Mouse (Mus musculus) layer of hippocampus, adult 18-20 months (tissue): ENCODE results near the gene Rbms1. TPM values are rescaled to one million over a fixed set of nuclear protein-coding genes. Genes with fewer than 3 reads are reported as not detected.

Experiments
- DNase-seq, 2 experiments: peaks; one replicate each; pipeline ENCODE4 v3.0.0; 2022; ENCODE audit warnings: low spot score in 2 of 2
- long read RNA-seq: library from polyadenylated mRNA; stranded (forward); transcript quantifications from one replicate; pipeline ENCODE4 v2.0.0, GENCODE M21; 2021
- total RNA-seq, 2 experiments: library from RNA; stranded (reverse); gene quantifications; 2 replicates each; pipeline ENCODE4 v1.2.3; 2021

The Rbms1 gene
- total RNA-seq: 10 to 100 TPM; 11.7 to 12.8 TPM
- long read RNA-seq, partial matches to known transcripts: 2 of 11 reads
- long read RNA-seq, other reads (novel, unspliced or antisense): 6 of 11 reads

DNA sequence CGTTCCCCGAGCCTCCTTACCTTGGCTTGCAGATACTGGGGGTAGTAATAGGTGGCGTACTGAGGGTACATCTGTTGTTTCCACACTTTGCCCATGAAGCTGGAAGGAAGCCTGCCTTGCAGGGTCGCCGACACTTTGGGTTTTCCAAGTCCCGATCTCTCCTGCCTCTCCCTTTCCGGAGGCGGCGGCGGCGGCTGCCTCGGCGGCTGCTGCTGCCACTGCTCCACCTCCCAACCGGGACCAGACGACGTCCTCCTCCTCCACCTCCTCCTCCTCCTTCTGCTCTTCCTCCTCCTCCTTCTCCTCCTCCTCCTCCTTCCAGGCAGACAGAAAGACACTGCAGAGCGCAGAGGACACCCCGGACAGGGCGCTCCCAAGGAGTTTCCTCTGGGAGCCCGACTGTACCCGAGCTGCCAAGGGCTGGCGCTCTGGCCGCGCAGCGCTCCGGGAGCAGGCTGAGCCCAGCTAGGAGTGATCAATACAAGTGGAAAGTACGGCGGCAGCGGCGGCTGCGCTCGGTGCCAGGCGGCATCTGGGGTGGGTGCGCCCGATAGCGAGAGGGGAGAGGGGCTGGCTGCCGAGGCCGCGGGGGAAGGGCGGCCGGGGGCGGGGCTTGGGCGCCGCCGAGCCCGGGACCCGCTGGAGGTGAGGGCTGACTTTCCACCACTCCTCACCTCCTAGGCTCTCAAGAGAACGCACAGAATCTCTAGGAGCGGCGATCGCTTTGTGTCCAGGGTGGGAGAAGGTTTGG lies at the start of gene Rbms1:
Gene Rbms1 (minus strand): TSS at position 522 of the 751 bp plus-strand sequence.
- DNase-seq: peak; percentile 21 to 53

DNA sequence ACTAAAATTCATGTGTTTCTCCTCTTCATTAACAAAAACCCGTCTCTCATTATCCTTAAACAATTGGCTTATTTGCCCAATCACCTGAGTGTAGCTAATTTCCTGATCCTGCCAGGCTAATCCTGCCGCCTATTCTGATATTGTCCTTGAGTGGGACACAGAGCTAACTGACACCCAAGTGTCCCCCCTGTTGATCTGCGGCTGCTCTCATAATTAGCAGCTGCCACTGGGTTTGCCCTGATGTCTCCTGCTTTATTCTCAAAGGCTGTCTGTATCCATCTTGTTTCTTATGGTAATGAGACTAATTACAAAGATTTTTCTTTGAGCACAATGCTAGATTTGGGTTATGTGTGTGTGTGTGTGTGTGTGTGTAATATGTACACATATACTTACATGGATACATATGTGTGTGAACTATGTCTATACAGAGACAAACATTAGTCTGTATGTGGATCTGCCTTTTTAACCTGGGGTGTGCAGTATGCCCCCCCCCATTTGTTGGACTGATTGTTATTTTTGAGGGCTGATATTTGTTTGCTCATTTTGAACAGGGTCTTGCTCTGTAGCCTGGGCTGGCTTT lies 49.3 kb upstream of the Rbms1 start:
- DNase-seq: no peak

DNA sequence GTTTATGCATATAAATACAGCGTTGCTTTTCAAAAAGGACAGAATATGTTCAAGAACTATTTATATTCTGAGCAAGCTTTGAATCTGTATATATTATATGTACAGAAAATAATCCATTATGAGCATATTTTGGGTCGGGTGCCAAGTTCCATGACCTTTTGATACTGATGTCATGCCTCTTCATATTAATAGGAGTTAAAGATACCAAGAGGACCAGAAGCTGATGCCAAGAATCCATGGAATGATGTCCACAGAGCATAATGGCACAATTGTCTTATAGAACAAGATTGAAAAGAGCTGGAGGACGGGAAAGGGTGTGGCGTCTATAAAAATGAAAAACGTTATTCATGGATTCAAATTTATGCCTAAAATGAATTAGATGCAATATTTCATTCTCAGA lies 23.3 kb upstream of the Rbms1 start:
- no peak for DNase-seq

DNA sequence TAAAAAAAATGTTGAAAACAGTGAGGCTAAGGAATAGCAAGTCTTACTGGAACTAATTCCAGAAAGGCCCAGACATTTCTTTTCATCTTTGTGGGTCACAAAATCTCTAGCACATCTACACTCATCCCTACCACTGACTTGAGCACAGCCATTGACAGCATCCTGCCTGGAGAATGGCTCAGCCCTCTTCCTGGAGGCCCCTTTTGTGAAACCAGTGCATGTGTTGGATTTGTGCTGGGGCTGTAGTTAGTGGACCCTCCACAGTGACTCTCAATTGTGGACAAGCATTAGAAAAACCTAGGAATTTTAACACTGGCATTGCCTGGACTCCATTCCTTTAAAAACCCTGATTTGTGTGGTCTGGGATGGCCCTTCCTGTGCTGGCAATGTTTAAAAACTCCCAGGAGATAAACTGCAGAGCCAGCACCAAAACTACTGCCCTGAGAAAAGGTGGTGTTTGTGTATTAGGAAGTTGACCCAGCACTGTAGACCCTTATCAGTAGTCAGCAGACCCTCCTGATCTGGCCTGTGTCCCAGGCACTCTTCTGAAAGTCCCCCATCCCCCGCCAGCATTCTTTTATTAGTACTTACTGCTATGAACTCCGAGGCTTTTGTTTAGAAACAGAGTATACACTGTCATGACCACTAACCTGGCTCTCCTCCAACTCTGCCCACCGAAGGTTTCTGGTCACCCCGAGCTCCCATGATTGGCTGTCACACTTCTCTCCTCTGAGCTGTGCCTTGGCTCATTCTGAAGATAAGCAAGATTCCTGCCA lies 15.7 kb upstream of the Rbms1 start:
- no peak for DNase-seq

DNA sequence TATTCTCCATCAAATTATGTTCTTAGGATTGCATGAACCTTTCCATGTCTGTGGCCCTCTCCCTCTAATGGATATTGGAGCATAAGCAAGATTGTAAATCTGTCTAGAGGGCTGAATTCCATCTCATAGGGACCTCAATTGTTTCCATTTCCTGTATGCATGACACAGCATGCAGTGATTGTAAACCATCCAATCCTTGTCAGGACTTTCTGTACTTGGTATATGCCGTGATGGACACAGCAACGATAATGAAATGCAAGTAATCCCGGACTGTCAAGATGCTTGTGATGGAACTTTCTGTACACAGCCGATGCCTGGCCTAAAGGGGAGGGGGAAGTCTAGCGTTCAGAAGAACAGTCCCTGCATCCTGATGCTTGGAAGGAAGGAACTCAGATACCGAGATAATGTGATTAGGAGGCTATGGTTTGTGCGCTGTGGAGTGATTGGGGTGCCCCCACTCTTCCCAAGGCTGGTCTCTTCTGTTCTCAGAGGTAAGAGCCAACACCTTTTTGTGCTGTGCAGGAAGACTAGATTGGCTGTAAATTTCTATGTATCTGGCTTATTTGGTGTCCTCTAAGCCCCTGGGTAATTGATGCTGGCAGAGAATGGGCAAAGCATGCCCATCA lies 9.3 kb upstream of the Rbms1 start:
- DNase-seq: no peak

DNA sequence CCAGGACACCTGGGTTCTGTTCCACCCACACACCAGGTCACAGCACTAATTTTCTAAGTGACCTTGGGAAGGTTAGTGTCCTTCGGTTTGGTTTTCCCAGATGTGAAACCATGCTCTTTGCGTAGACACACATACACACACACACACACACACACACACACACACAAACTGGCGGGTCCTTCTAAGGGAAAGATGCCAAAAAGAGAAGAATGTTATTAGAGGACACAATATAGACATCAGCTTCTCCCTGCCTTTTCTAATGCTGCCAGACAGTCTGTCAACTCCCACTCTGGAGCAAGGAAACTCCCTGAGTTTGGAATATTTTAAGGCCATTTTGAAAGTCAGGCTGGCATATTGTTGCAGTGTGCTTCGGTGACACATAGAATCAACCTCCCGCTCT lies 624 bp upstream of the Rbms1 start:
- peak in 1 of 2 experiments; percentile 29 for DNase-seq

DNA sequence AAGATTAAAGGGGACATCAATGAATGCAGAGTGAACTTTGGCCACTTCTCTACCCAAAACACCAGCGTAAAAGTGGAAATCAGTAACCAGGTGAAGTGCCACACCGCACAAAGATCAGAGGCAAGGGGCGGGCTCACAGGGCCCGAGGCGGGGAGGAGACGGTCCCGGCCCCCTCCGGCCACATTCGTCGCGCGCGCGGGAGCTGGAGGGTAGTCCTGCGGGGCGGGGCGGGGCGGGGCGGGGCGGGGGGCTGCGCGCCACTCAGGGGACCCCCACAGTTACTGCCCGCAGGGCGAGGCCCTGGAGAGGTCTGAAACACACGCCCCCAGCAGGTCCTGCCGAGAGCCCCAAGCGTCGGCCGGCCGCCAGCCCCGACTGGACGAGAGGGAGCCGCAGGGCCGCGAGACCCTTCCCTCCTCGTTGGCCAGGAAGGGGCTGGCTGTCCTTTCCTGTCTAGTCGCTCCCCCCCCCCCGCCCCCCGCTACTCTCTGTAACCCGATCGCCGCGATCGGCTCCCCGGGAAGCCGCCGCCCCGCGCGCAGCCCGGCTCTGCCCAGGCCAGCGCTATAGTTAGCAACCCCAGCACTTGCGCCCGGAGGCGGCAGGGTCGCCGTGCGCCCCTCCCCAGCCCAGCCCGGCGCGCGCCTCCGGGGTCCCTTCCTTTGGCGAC lies 856 bp downstream of the Rbms1 start:
- DNase-seq: no peak

DNA sequence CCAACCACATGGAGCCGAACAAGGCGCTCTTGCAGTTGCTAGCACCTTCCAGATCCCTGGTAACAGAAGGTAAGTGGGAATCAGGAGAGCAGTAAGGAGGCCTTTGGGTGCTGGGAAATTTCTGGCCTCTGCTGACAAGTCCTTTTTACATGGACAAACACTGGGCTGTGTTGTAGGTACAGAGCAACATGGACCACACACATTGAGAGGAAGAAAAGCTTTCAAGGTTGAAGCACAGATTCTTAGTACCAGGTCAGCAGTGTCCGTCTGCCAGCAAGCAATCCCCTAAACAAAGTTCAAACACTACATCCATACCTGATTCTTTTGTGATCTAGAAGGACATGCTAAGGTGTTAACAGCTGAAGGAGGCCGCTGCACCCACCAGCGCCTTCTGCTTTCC lies 1.7 kb downstream of the Rbms1 start:
- DNase-seq: no peak

DNA sequence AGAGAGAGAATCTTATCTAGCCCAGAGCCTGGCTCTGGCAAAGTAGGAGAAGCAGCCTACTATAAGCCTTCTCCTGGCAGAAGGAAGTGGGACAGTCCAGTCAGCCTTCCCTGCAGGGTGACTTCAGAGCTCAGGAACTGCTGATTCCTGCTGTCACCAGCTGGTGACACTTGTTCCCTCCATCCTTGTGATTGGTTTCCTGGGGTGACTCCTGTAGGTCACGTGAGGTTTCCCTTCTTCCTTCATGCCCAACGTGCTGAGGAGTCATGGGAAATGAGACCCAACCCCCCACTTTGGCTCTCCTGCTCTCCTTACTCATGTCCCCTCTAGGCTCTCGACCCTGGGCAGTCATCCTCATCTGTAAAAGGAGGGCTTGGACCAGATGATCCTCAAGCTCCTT lies 14.8 kb downstream of the Rbms1 start:
- no peak for DNase-seq

DNA sequence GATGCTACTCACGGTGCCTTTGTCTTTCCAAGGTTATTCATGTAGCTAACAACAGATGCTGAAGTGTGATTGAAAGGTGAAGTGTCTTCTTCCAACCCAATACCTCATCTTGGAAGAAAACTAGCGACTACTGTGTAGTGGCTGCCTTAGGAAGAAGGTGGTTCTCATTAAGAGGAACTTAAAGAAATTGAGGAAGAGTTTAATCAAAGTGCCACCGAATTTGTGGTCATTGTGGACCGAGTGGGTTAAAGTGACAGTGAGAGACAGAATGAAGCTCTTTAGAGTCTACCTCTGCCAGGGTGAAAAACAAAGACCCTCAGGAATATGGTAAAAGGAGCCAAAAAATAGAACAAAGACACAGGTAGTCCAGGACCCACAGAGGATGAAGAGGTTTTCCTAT lies 15.2 kb downstream of the Rbms1 start:
- DNase-seq: no peak

DNA sequence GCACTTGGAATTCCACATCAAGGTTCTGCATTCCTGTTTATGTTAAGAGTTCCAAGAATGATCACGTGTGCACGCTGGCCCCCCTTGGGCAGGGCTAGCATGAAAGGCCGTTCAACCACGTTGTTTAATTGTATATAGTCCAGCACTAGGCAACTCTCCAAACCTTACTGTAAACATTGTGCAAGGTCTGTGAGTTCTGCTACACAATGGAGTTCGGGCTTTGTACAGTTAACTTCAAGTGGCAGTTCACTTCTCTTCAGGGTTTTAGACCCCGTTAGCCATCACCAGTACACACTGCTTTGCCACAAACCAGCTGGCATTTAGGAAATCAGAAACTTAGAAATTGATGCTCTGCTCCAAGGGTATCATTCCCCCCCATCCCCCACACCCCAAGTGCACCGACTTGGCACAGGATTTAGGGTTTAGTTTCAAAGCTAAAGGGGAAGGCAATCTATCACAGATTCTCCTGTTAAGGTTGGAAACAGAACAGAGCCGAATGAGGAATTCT lies 22.5 kb downstream of the Rbms1 start:
- no peak for DNase-seq

DNA sequence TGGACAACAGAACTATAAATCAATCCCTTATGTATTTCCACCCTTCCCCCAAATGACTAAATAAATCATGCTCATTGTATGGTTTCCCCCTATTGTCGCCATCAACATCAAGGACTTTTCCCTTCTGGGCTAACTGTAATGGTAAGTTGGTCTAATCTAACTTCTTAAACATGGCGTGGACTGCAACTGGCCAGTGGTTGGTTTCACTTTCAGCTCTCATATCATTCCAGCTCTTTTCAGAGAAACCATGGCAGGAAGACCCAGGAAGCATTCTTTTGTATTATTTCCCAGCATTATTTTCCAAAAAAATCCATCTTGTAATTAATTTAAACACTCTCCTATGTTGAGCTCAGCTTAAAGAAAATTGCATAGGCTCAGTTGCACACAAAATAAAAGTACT lies 23.0 kb downstream of the Rbms1 start:
- no peak for DNase-seq

DNA sequence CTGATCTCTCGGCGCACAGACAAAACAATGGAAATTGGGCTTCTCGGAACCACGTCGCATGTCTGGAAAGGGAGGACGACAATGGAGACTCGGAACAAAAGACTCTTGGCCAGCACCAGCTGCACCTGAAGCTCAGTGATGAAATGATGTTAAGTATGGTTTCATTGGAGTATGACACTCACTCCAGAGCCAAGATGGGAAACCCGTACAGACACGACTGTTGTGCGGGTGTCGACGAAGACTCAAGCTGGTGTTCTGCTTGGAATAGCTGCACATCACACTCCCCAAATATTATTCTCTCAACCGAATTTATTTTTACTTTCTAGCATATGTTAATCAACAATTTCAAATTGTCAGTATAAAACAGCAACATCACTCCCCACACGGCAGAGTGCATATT lies 26.1 kb downstream of the Rbms1 start:
- DNase-seq: no peak

DNA sequence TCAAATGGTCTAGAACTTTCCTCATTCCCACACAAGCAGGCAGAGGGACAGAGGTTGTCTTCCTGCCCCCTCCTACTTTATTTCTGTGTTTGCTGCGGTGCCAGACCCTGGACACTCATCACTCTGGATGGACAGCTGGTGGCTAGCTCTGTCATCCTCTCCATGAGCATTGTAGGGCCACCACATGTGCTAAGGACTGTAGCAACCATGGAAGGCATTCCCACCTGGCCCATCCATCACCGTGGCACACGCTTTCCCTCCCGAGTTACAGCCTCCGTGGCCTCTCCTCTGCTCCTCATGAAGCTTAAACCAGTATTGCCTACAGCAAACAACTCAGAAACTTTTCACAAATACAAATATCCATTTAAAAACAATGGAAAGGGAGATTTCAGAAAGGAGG lies 34.0 kb downstream of the Rbms1 start:
- no peak for DNase-seq

DNA sequence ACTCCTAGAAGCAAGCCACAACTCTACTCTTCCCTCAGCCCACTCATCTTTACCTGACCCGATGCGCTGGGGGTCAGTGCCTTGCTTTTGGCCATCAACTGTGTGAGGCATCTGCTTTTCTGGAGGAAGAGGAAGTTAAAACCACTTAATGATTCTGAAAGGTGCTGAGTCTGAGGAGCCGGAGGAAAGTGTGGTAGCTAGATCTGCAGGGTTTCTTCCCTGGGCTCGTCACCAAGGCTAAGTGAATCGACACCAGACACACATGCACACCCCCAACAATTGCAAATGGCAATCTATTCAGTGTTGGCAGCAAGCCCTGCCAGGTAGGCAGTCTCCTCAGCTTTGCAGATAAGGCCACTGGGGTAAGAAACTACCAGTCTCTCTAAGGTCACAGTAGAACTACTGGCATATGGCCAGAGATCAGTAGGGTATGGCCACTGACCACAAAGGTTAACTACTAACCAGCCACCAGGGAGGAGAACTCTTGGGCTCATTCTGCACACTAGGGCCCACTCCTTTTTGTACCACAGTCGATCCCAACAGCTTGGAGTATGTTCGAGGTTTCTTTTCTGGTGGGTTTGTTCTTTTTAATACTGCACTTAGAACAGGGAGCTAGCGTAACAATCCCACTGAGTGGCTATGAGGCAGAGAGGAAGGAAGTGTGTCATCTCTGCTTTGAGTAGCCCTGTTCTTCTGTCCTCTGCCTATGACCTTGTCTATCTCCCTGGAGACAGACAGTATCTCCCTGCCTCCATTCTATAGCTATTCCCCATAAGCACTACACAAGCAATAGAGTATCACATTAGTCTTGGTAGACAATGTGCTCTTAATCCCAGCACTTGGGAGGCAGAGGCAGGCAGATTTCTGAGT lies 34.9 kb downstream of the Rbms1 start:
- DNase-seq: no peak

DNA sequence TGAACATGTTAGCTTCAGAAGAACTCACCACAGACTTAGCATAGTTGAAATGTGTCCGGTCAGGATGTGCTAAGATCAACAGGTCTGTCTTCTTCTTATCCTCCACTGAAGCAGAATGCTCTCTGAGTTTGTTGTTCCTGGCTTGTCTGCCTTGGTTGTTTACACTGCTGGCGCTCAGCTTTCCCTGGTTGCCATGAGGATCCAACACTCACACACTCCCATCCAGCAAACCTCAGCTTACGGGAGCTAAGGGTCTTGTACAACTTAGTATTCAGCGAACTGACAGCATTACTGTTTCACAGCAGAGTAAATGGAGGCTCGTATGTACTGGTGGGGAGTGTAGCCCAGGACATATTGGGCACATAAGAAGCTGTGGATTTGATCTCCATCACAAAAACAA lies 37.9 kb downstream of the Rbms1 start:
- no peak for DNase-seq

DNA sequence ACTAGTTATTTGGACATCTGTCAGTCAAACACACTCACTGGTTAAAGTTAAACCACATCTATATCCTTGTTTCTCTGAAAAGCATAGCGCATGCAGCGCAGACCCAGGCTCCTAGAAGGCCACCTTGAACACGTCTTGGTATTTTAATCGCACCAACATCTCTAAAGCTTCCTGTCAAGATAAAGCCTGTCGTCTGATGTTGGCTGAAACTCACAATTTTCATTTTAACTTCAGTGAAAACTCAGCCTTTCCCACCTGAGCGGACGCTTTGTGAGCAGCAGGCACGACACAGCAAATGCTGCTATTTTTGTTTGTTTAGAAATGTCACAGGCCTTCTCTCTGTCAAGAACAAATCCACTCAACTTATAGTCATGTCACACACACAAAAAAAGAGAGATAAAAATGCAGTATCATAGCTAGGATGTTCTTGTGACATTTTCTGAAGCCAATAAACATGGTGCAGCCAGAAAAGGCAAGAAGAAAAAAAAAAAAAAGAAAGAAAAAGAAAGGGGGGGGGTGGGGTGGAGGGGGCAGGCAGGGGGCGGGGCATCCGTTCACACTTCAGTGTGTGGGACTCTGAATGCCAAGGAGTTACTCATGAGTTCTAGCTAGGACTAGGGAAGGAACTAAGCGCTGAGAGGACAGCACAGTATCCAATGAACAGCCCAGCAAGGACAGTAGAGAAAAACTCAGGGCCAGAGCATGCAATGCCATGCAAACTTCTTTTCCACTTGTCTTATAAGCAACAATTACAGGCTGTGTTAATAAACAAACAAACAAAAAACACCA lies 39.0 kb downstream of the Rbms1 start:
- DNase-seq: no peak

DNA sequence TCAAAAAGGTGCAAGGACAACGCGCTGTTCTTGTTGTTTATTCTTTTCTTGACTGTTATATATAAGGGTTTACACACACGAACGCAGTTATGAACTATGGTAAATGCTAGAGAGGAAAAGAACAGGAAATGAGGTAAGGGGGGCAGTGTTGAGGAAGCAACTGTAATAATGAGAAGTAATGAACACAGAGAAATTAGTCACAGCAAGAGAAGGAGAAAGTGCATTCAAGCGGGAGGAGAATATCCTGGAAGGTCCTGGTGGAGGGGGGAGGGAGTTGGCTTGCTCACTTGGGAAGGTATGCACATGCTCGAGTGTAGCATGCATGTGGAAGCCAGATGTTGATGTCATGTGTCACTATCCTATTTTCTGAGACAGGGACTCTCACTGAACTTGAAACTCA lies 39.9 kb downstream of the Rbms1 start:
- no peak for DNase-seq

DNA sequence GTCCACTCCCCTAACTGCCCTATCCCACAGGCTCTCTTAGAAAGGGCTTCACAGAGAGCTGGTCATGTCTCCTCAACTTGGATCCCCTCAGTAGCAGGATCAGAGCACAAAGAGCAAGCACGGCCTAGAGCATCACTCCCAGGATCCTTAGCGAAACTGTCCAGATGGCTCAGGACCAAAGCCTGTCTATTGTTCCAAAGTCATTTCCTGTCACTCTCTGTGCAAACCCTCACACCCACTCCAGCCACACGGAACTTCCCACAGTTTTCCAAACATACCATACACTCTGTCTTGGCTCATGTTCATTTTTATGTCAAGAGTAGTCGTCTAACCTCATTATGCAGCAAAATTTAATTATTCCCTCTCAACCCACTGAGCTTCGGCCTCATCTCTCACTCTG lies 40.6 kb downstream of the Rbms1 start:
- peak in 1 of 2 experiments; percentile 32 for DNase-seq
